Comparison of ENCODE assay signal across 19 mouse cellular contexts in genomic region chr7:141908591-141908990, GRCm38 (mm10). TPM values are rescaled to one million over a fixed set of nuclear protein-coding genes. Genes with fewer than 3 reads are reported as not detected.
DNase-seq lines count a peak whose midpoint lies in the region; ATAC-seq and TF ChIP-seq lines count a peak whose summit lies in the region.
"Had no signal": no experiment of that assay in that cellular context is flagged by ENCODE, and none has a peak within 500 bp of the region (broad histone marks: within the 10 kb centered on the region; RNA-seq: fewer than 3 reads in every experiment).

No protein-coding gene starts in this region.

- WGBS in hindbrain, postnatal 0 days: 55% methylated on average over 6 of the region's 6 CpGs
- 62% methylated on average over 6 of the region's 6 CpGs for WGBS in hindbrain, embryonic 14.5 days

- H3K36me3 ChIP-seq in hindbrain, postnatal 0 days (ENCODE audit: insufficient read depth, low read length): no peaks in the 10 kb centered on the region
- no peaks in the 10 kb centered on the region for H3K36me3 ChIP-seq in hindbrain, embryonic 14.5 days (replicated peaks; ENCODE audit: control insufficient read depth, insufficient read depth)
- H3K36me3 ChIP-seq: embryonic facial prominence, embryonic 13.5 days; heart, embryonic 12.5 days; hindbrain, embryonic 10.5 days; hindbrain, embryonic 15.5 days had no signal

- H3K9me3 ChIP-seq in hindbrain, postnatal 0 days (ENCODE audit: low read length): no peaks in the 10 kb centered on the region
- no peaks in the 10 kb centered on the region for H3K9me3 ChIP-seq in hindbrain, embryonic 14.5 days (ENCODE audit: control insufficient read depth, low read length)
- H3K9me3 ChIP-seq: embryonic facial prominence, embryonic 13.5 days; forebrain, embryonic 13.5 days; heart, embryonic 12.5 days; hindbrain, embryonic 10.5 days; hindbrain, embryonic 15.5 days had no signal

- TF ChIP-seq CTCF in hindbrain, postnatal 0 days (IDR thresholded peaks at IDR 0.05; ENCODE audit: low read depth): no peak
- TF ChIP-seq CTCF in layer of hippocampus, adult 2 months (conservative IDR thresholded peaks at IDR 0.05): no peak

- H3K4me2 ChIP-seq in hindbrain, postnatal 0 days (ENCODE audit: low read depth, low read length): no peak overlapping the region
- no peak overlapping the region for H3K4me2 ChIP-seq in hindbrain, embryonic 14.5 days (replicated peaks)
- H3K4me2 ChIP-seq: embryonic facial prominence, embryonic 13.5 days; forebrain, embryonic 13.5 days; heart, embryonic 12.5 days; hindbrain, embryonic 15.5 days had no signal

- no peak overlapping the region for H3K9ac ChIP-seq in hindbrain, postnatal 0 days (replicated peaks; ENCODE audit: low read length)
- no peak overlapping the region for H3K9ac ChIP-seq in hindbrain, embryonic 14.5 days
- H3K9ac ChIP-seq: embryonic facial prominence, embryonic 13.5 days; forebrain, embryonic 13.5 days; forebrain, postnatal 0 days; heart, embryonic 12.5 days; hindbrain, embryonic 15.5 days had no signal

- ATAC-seq in hindbrain, postnatal 0 days: no peak
- ATAC-seq in hindbrain, embryonic 14.5 days (ENCODE audit: low FRiP score): no peak
- ATAC-seq: forebrain, embryonic 13.5 days; forebrain, postnatal 0 days; inflammation-experienced regulatory T-cells, adult 6 months had no signal

- no peak overlapping the region for H3K4me3 ChIP-seq in hindbrain, postnatal 0 days (ENCODE audit: low read length)
- H3K4me3 ChIP-seq in hindbrain, embryonic 14.5 days (replicated peaks; ENCODE audit: low read length): no peak overlapping the region
- no peak overlapping the region for H3K4me3 ChIP-seq in layer of hippocampus, adult 2 months
- H3K4me3 ChIP-seq: embryonic facial prominence, embryonic 13.5 days; forebrain, embryonic 13.5 days; heart, adult 2 months; heart, embryonic 12.5 days; hindbrain, embryonic 10.5 days; hindbrain, embryonic 15.5 days had no signal

- H3K27me3 ChIP-seq in hindbrain, postnatal 0 days (ENCODE audit: insufficient read depth, low read length): no peaks in the 10 kb centered on the region
- no peaks in the 10 kb centered on the region for H3K27me3 ChIP-seq in hindbrain, embryonic 14.5 days (ENCODE audit: control insufficient read depth, insufficient read depth, low read length)

- H3K4me1 ChIP-seq in hindbrain, postnatal 0 days (ENCODE audit: insufficient read depth, low read length): no peaks in the 10 kb centered on the region
- H3K4me1 ChIP-seq in hindbrain, embryonic 14.5 days (replicated peaks; ENCODE audit: control insufficient read depth, insufficient read depth, low read length): no peaks in the 10 kb centered on the region
- H3K4me1 ChIP-seq: forebrain, embryonic 13.5 days; heart, embryonic 12.5 days had no signal

- H3K27ac ChIP-seq in hindbrain, postnatal 0 days: no peak overlapping the region
- H3K27ac ChIP-seq in hindbrain, embryonic 14.5 days: no peak overlapping the region
- H3K27ac ChIP-seq in layer of hippocampus, adult 2 months: peak overlapping the region; percentile 63
- H3K27ac ChIP-seq: embryonic facial prominence, embryonic 13.5 days; forebrain, embryonic 13.5 days; heart, adult 2 months; hindbrain, embryonic 10.5 days; hindbrain, embryonic 15.5 days had no signal

- DNase-seq in hindbrain, postnatal 0 days (ENCODE audit: low spot score): peak; percentile 9
- DNase-seq in hindbrain, embryonic 14.5 days (ENCODE audit: low spot score): no peak
- peak; percentile 68 for DNase-seq in brain, adult 2 months (ENCODE audit: low read depth, low spot score)
- DNase-seq in layer of hippocampus, adult 2 months (ENCODE audit: low spot score in 2 of 2): peak; percentile 51 to 61
- peak; percentile 30 to 89 for DNase-seq in layer of hippocampus, postnatal 14 days (ENCODE audit: low spot score in 2 of 2)
- DNase-seq in embryo, embryonic 10.5 days (ENCODE audit: low spot score): no peak
- no peak for DNase-seq in Muller cell, postnatal 12 days (ENCODE audit: inconsistent ontology term)
- DNase-seq: adrenal gland, adult 8-10 months; adrenal gland, postnatal 36 days; cerebellum, adult 11-12 months; forebrain, postnatal 0 days; gastrocnemius, postnatal 14 days; heart, adult 2 months had no signal

RNA-seq across cellular contexts. Expression of gene Tollip, which starts 9.7 kb away (rescaled TPM):
- total RNA-seq in hindbrain, postnatal 0 days (2014; rRNA removed): 120 and 121 TPM in 2 replicates
- polyA plus RNA-seq in hindbrain, postnatal 0 days (2015; fragmentation: Nextera tagmentation; extraction: Ambion mirVana): 68.5 and 72.6 TPM in 2 replicates
- 71.9 and 82.7 TPM in 2 replicates for polyA plus RNA-seq in hindbrain, embryonic 14.5 days (2014; fragmentation: Nextera tagmentation; extraction: Ambion mirVana)
- 100 to 1,000 TPM; 112 to 123 TPM for total RNA-seq in layer of hippocampus, adult 2 months (2021)
- 100 to 1,000 TPM; 135 to 142 TPM for total RNA-seq in layer of hippocampus, postnatal 14 days (2021)

RNA-seq across cellular contexts. Expression of gene Brsk2, which starts 41.0 kb away (rescaled TPM):
- 136 and 143 TPM in 2 replicates for total RNA-seq in hindbrain, postnatal 0 days (2014; rRNA removed)
- 17.9 and 18.0 TPM in 2 replicates for polyA plus RNA-seq in hindbrain, postnatal 0 days (2015; fragmentation: Nextera tagmentation; extraction: Ambion mirVana)
- 23.3 and 24.8 TPM in 2 replicates for polyA plus RNA-seq in hindbrain, embryonic 14.5 days (2014; fragmentation: Nextera tagmentation; extraction: Ambion mirVana)
- 100 to 1,000 TPM; 175 to 181 TPM for total RNA-seq in layer of hippocampus, adult 2 months (2021)
- total RNA-seq in layer of hippocampus, postnatal 14 days (2021): 100 to 1,000 TPM; 174 to 177 TPM

Comparison
In these comparisons a context has a peak if more than half of its experiments do, and no peak if none do; other contexts are left out.
1. DNase-seq: peak in hindbrain, postnatal 0 days (single experiment), brain, adult 2 months (single experiment), layer of hippocampus, adult 2 months (2 of 2) and layer of hippocampus, postnatal 14 days (2 of 2); none in hindbrain, embryonic 14.5 days (single experiment), embryo, embryonic 10.5 days (single experiment) and Muller cell, postnatal 12 days (single experiment).